Mouse (Mus musculus): ENCODE results near the gene Serpina3j.
"Not testable (repeated sequence)": the region's sequence is repeated elsewhere in the genome, so short reads cannot be mapped to it uniquely, and the experiment has no call there.

The Serpina3j gene

GRCm38 (mm10) chr12:104314253-104314652 is at the start of gene Serpina3j:
Gene Serpina3j, plus strand, starts transcription at chr12:104314553.
- no peak for DNase-seq (ENCODE audit: low spot score)

GRCm38 (mm10) chr12:104266374-104266773 is 48.0 kb upstream of the Serpina3j start:
- DNase-seq (ENCODE audit: low spot score) = no peak

- DNase-seq (ENCODE audit: low spot score) = no peak
Measured at GRCm38 (mm10) chr12:104278216-104279055, 35.9 kb upstream of the Serpina3j start.

DNA sequence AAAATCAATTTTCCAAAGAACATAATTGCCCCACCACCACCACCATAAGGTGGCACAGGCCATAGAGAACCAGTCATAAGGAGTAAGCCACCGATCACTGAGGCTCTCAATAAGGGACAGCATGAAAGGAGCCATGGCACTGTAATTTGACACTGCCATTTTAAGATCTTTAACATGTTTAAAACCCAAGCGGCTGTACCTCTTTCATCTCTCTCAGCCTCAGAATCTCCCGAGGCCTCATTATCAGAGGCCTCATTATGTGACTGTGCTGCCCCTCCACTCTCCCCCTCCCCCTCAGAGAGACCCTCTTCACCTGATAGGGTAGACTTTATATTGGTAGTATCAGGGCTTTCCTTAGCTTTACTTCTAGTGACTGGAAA is 35.3 kb upstream of the Serpina3j start:
- no peak for DNase-seq (ENCODE audit: low spot score)

DNA sequence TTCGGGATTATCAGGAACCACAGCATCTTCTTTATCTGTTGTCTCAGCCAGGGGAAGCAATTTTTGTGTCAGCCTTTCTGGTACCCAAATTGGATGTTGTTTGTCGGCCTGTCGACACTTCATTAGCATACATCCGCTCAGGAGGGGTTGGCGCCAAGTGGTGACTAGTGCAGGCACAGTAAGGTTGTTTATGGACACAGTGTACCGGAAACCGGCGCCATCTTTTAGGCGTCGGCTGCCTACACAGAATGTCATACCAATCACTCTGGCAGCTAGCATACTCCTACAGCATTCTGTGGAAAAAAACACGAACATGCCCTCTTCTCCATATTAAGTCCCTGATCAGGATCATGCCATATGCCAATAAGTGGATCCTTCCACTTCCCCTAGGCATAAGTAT is 31.0 kb upstream of the Serpina3j start:
- no peak for DNase-seq (ENCODE audit: low spot score)

GRCm38 (mm10) chr12:104288336-104288735 is 26.0 kb upstream of the Serpina3j start:
- DNase-seq (ENCODE audit: low spot score) = no peak

GRCm38 (mm10) chr12:104289872-104290271 is 24.5 kb upstream of the Serpina3j start:
- no peak for DNase-seq (ENCODE audit: low spot score)

DNA sequence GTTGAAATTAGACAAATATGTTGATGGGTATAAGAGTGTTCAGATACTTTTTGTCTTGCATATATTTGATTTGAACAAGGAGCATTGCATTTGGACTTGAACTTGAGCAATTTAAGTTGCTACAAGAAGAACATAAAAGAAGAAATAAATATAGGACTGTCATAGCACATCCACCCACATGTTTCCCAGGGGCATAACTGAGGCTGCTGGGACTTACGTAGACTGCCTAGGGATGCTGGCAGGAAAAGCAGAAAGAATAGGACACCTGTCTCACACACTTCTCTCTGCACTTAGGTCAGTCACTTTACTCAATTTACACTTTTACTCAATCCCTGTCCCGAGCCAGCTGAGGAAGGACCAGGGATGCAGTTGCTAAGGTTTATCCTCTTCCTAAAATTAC is 20.4 kb upstream of the Serpina3j start:
- no peak for DNase-seq (ENCODE audit: low spot score)

DNA sequence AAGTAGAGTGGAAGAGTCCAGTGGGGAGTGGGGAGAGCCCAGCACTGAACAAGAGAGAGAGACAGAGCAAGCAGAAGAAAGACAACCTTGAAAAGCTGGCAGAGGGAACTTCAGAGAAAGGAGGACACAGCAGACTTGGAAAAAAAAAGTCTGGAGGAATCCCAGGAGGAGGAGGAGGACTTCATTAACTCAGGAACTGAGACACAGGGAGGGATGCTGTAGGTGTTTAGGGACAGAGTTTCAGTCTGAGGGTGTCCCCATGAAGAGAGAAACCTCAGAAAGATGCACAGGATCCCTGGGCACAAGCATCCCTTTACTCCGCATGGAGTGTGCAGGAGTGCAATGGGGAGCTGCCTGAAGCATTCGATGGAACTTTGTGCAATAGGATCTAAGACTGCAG is 16.3 kb upstream of the Serpina3j start:
- DNase-seq (ENCODE audit: low spot score) = no peak

DNA sequence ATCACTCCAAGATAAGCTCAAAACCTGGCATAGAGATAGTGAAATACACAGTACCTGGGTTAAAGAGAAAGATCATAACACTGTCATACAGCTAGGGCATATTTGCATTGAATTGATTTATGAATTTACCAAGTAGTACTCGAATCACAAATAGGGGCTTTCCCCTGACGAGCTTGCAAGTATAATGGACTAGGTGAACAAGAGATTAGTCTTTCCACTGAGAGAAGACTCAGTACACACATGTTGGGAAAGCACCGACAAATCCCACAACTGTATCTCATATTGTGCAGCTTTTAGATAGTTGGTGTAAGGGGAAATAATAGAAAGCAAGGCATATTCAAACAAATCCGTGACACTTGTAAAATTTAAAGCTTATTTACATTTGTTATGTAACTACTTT is 8.4 kb upstream of the Serpina3j start:
- DNase-seq (ENCODE audit: low spot score) = no peak

- DNase-seq (ENCODE audit: low spot score) = no peak
Measured at GRCm38 (mm10) chr12:104322454-104322853, 8.1 kb downstream of the Serpina3j start.

DNA sequence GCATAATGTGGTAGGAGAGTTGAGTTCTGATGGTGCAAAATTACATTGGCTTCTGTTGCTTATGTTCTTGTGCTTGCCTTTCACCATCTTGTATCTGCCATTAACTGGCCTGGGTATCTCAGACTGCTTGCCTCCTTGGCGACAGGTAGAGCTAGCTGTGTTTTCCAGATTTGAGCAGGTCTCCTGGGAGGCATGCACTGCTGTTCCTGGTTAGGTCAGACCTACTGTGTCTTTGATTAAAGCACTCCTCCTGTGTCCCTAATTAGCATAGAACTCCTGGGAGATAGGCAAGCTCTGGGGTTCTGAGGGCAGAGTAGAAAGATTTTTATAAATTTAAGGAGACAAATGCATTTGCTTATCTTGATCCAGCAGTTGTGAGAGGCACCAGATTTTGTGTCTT is 17.3 kb downstream of the Serpina3j start:
- no peak for DNase-seq (ENCODE audit: low spot score)

GRCm38 (mm10) chr12:104336873-104337272 is 22.5 kb downstream of the Serpina3j start:
- not testable (repeated sequence) for DNase-seq (ENCODE audit: low spot score)

DNA sequence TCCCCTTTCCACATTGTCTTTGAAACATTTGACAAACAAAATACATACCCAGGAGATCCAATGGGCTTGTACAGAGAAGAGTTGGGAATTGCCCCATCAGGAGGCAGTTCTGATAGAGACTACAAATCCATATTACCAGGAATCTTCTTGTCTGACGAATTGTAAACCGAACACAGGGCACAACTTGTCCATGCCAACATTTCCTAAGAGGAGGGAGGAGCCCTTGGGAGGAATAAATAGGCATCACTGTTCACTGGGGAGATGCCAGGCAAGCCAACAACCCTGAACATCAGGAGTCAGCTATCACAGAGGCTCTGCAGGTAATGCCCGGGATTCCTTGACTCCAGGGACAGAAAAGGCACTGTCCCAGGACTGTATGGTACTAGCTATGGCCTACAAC is 23.9 kb downstream of the Serpina3j start, which contains the start of the genes Serpina3k and Serpina3m:
Gene Serpina3k (plus strand): TSS at position 261 of the 400 bp plus-strand sequence.
Gene Serpina3m (plus strand): TSS at position 261 of the 400 bp plus-strand sequence.
- not testable (repeated sequence) for DNase-seq (ENCODE audit: low spot score)

- no peak for DNase-seq (ENCODE audit: low spot score)
Measured at GRCm38 (mm10) chr12:104338705-104339104, 24.4 kb downstream of the Serpina3j start.

- not testable (repeated sequence) for DNase-seq (ENCODE audit: low spot score)
Measured at GRCm38 (mm10) chr12:104342489-104342888, 28.1 kb downstream of the Serpina3j start.

- DNase-seq (ENCODE audit: low spot score) = no peak
Measured at GRCm38 (mm10) chr12:104345181-104345580, 30.8 kb downstream of the Serpina3j start.

DNA sequence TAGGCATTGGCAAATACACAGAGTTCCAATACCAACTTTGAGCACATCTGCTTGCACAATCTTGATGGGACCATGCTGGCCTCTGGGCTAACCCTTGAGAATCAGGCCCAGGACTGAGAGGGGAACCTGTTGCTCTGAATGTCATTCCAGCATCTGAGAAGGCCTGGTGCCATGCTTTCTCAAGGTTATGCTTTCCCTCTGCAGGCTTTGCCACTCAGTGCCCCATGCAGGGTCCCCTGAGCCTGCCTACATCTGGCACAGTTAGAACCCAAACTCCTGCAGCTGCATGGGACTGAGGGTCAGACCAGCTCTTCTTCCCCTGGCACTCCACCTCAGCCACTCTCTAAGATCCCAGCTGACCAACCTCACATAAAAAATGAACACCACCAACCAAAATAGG is 31.4 kb downstream of the Serpina3j start:
- no peak for DNase-seq (ENCODE audit: low spot score)

- DNase-seq (ENCODE audit: low spot score) = no peak
Measured at GRCm38 (mm10) chr12:104347091-104347490, 32.7 kb downstream of the Serpina3j start.

DNA sequence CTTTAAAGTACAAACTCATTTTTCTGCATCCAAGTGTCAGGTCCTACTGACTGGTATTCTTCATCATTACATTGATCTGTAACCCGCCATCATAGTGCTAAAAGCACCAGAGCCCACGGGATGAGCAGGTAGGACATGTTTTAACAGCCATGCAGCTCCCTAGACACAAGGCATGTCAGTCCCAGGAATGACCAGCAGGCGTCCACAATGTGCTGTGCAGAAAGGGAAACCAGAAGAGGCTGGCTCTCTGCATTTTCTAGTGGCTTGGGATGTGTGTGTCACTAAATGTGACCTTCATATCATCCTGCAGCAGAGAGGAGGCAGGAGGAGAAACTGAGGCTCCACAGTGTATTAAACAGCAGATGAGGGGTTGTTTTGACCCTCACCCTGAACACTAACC is 37.5 kb downstream of the Serpina3j start:
- DNase-seq (ENCODE audit: low spot score) = peak; percentile 5

GRCm38 (mm10) chr12:104356006-104356405 is 41.7 kb downstream of the Serpina3j start:
- no peak for DNase-seq (ENCODE audit: low spot score)

- no peak for DNase-seq (ENCODE audit: low spot score)
Measured at GRCm38 (mm10) chr12:104369986-104370385, 55.6 kb downstream of the Serpina3j start.
